Mouse (Mus musculus): ENCODE measurements at regions not wholly inside any gene's neighbourhood (a gene's known extent, or its start where the extent isn't known, plus 50 kb on each side); places are given as distances from the start of the nearest gene placed in this dataset.
"Not testable (repeated sequence)": the region's sequence is repeated elsewhere in the genome, so short reads cannot be mapped to it uniquely, and the experiment has no call there.

- 12% methylated on average over 6 of the region's 6 CpGs for WGBS
- H3K4me3 ChIP-seq; H3K36me3 ChIP-seq (ENCODE audit: poor library complexity, severe bottlenecking); H3K4me2 ChIP-seq; H3K27ac ChIP-seq; ATAC-seq; H3K9me3 ChIP-seq (replicated peaks); H3K9ac ChIP-seq; H3K27me3 ChIP-seq: not testable (repeated sequence)
- peaks cover 31% of the 10 kb centered on the region for H3K4me1 ChIP-seq
Observed at GRCm38 (mm10) chr2:92810956-92811355, 103.9 kb upstream of the Syt13 start.

GRCm38 (mm10) chr2:92813028-92813427, 101.9 kb upstream of the Syt13 start:
- H3K4me2 ChIP-seq = no peak overlapping the region
- H3K4me3 ChIP-seq = no peak overlapping the region
- ATAC-seq = no peak
- no peak overlapping the region for H3K9ac ChIP-seq
- H3K9me3 ChIP-seq (replicated peaks) = no peaks in the 10 kb centered on the region
- H3K36me3 ChIP-seq (ENCODE audit: poor library complexity, severe bottlenecking) = no peaks in the 10 kb centered on the region
- no peak overlapping the region for H3K27ac ChIP-seq
- peaks cover 13% of the 10 kb centered on the region for H3K4me1 ChIP-seq
- H3K27me3 ChIP-seq = no peaks in the 10 kb centered on the region
- WGBS = 61% methylated on average over 11 of the region's 11 CpGs

GRCm38 (mm10) chr2:92819586-92819985, 95.3 kb upstream of the Syt13 start:
- 82% methylated on average over 6 of the region's 6 CpGs for WGBS
- Histone ChIP-seq H3K27ac (no peak overlapping the region), H3K27me3 (no peaks in the 10 kb centered on the region), H3K9me3 (replicated peaks) (no peaks in the 10 kb centered on the region), H3K9ac (no peak overlapping the region), H3K36me3 (ENCODE audit: poor library complexity, severe bottlenecking) (no peaks in the 10 kb centered on the region), H3K4me3 (no peak overlapping the region), H3K4me1 (no peaks in the 10 kb centered on the region), H3K4me2 (no peak overlapping the region)
- no peak for ATAC-seq

GRCm38 (mm10) chr2:92824325-92824724, 90.6 kb upstream of the Syt13 start:
- ATAC-seq = no peak
- H3K4me1 ChIP-seq = 0 out of 2 replicates have a peak, but pooled peaks cover 6% of the 10 kb centered on the region
- no peak overlapping the region for H3K9ac ChIP-seq
- H3K36me3 ChIP-seq (ENCODE audit: poor library complexity, severe bottlenecking) = no peaks in the 10 kb centered on the region
- H3K27ac ChIP-seq = no peak overlapping the region
- H3K9me3 ChIP-seq (replicated peaks) = no peaks in the 10 kb centered on the region
- no peaks in the 10 kb centered on the region for H3K27me3 ChIP-seq
- WGBS = 56% methylated on average over 1 of the region's 1 CpGs
- H3K4me2 ChIP-seq = no peak overlapping the region
- H3K4me3 ChIP-seq = no peak overlapping the region

DNA sequence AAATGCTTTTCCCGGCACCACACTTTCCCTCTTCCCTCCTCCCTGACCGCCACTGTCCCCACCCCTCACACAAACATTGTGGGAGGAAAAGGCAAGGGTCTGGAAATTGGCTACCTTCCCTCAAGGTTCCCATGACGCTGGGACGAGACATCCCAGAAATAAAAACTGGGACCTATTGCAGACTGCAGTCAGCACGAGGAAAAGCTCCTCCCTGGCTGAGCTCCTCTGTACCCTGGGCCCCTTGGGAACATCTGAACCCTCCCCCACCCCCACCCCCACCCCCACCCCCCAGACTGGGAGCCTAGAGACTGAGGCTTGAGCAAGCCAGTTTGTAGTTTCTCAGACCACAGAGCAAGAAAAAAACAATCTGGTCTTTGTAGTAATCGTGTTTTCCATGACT, 89.5 kb upstream of the Syt13 start:
- no peak for ATAC-seq
- WGBS = 26% methylated on average over 6 of the region's 6 CpGs
- no peak overlapping the region for H3K4me3 ChIP-seq

DNA sequence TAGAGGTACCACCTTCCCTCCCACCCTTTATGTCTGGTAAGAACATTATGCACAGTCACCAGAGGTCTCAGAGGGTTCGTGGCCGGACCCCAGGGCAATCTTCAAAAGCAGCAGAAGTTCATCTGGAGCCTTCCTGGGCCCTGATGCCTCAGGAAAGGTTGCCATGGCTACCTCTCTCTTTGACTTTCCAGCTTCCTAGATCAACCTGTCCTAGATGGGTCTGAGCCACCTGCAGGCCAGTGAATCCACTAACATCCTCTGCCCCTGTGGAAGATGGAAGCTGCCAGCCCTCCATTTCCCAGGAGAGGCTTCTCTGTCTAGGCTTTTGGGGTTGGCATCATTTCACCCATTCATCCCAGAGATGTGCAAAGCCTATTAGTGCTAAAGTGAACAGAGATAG, 84.8 kb upstream of the Syt13 start:
- H3K4me2 ChIP-seq = no peak overlapping the region
- no peaks in the 10 kb centered on the region for H3K36me3 ChIP-seq (ENCODE audit: poor library complexity, severe bottlenecking)
- H3K9ac ChIP-seq = no peak overlapping the region
- no peak overlapping the region for H3K27ac ChIP-seq
- no peaks in the 10 kb centered on the region for H3K27me3 ChIP-seq
- 0 out of 2 replicates have a peak, but pooled peaks cover 6% of the 10 kb centered on the region for H3K4me1 ChIP-seq
- no peaks in the 10 kb centered on the region for H3K9me3 ChIP-seq (replicated peaks)
- H3K4me3 ChIP-seq = no peak overlapping the region
- 71% methylated on average over 2 of the region's 2 CpGs for WGBS
- no peak for ATAC-seq

More for the DNA sequence above, 89.5 kb upstream of the Syt13 start:
- no peaks in the 10 kb centered on the region for H3K36me3 ChIP-seq (ENCODE audit: poor library complexity, severe bottlenecking)
- H3K4me1 ChIP-seq = 0 out of 2 replicates have a peak, but pooled peaks cover 6% of the 10 kb centered on the region
- H3K9me3 ChIP-seq (replicated peaks) = no peaks in the 10 kb centered on the region
- H3K9ac ChIP-seq = no peak overlapping the region
- H3K4me2 ChIP-seq = no peak overlapping the region
- H3K27me3 ChIP-seq = no peaks in the 10 kb centered on the region
- H3K27ac ChIP-seq = no peak overlapping the region; the same call in 1 of the 2 replicates

GRCm38 (mm10) chr2:92831784-92832183, 83.1 kb upstream of the Syt13 start:
- no peaks in the 10 kb centered on the region for H3K4me1 ChIP-seq
- H3K9me3 ChIP-seq (replicated peaks) = no peaks in the 10 kb centered on the region
- H3K9ac ChIP-seq = no peak overlapping the region
- no peak for ATAC-seq
- H3K27me3 ChIP-seq = no peaks in the 10 kb centered on the region
- no peak overlapping the region for H3K4me2 ChIP-seq
- no peak overlapping the region for H3K27ac ChIP-seq
- no peak overlapping the region for H3K4me3 ChIP-seq
- WGBS = 84% methylated on average over 7 of the region's 7 CpGs
- no peaks in the 10 kb centered on the region for H3K36me3 ChIP-seq (ENCODE audit: poor library complexity, severe bottlenecking)

DNA sequence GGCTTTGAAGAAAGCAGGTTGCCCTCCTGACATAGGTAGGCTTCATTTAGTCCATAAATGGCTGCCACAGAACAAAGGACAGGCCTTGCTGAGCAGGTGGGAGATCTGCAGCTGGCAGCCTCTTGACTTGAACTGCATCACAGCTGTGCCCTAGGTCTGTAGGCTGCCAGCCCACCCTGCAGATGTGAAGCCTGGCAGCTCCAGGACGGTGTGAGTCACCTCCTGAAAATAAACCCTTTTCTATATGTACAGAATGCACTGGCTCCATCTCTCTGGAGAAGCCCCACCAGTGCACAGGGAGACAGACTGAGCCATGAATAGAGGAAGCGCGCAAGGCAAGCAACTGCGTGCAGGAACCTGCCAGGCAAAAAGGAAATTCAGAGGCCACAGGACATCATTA, 78.7 kb upstream of the Syt13 start:
- WGBS = 86% methylated on average over 4 of the region's 4 CpGs

GRCm38 (mm10) chr2:92838012-92838411, 76.9 kb upstream of the Syt13 start:
- Histone ChIP-seq H3K4me3 (no peak overlapping the region), H3K36me3 (ENCODE audit: poor library complexity, severe bottlenecking) (no peaks in the 10 kb centered on the region), H3K4me1 (no peaks in the 10 kb centered on the region), H3K9ac (no peak overlapping the region), H3K4me2 (no peak overlapping the region), H3K9me3 (replicated peaks) (no peaks in the 10 kb centered on the region), H3K27ac (no peak overlapping the region), H3K27me3 (no peaks in the 10 kb centered on the region)
- 88% methylated on average over 5 of the region's 5 CpGs for WGBS
- ATAC-seq = no peak

More for the DNA sequence above, 78.7 kb upstream of the Syt13 start:
- Histone ChIP-seq H3K4me1 (no peaks in the 10 kb centered on the region), H3K27ac (no peak overlapping the region), H3K36me3 (ENCODE audit: poor library complexity, severe bottlenecking) (no peaks in the 10 kb centered on the region), H3K4me3 (no peak overlapping the region), H3K27me3 (no peaks in the 10 kb centered on the region), H3K9ac (no peak overlapping the region), H3K4me2 (no peak overlapping the region), H3K9me3 (replicated peaks) (no peaks in the 10 kb centered on the region)
- no peak for ATAC-seq

- H3K36me3 ChIP-seq (ENCODE audit: poor library complexity, severe bottlenecking) = no peaks in the 10 kb centered on the region
- no peak overlapping the region for H3K4me2 ChIP-seq
- no peaks in the 10 kb centered on the region for H3K9me3 ChIP-seq (replicated peaks)
- no peak overlapping the region for H3K9ac ChIP-seq
- no peaks in the 10 kb centered on the region for H3K27me3 ChIP-seq
- ATAC-seq = peak; percentile 57; the same call in 1 of the 2 replicates
- H3K27ac ChIP-seq = no peak overlapping the region
- H3K4me3 ChIP-seq = no peak overlapping the region
- peaks cover 5% of the 10 kb centered on the region for H3K4me1 ChIP-seq
- 16% methylated on average over 4 of the region's 4 CpGs for WGBS
Observed at GRCm38 (mm10) chr2:92840009-92840408, 74.9 kb upstream of the Syt13 start.

DNA sequence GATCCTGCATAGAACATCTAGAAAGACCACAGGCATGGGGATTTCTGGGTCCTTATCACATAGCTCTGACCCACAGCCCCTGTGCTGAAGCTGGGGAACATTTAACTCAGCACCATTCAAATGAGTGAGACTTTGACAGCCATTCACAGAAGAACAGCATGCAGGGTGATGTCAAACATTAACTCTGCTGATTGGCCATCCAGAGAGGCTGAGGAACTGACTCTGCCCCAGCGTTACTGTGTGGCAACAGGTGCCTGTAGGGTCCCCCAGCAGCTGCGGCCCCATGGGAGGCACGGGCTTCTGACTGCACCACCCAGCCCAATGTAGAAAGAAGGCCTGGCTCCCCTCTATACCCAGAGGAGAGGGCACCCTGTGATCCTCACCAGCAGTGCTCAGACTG, 73.3 kb upstream of the Syt13 start:
- 54% methylated on average over 3 of the region's 3 CpGs for WGBS
- H3K27me3 ChIP-seq = no peaks in the 10 kb centered on the region
- no peak overlapping the region for H3K4me3 ChIP-seq
- H3K4me2 ChIP-seq = no peak overlapping the region
- ATAC-seq = no peak
- H3K36me3 ChIP-seq (ENCODE audit: poor library complexity, severe bottlenecking) = no peaks in the 10 kb centered on the region
- no peaks in the 10 kb centered on the region for H3K9me3 ChIP-seq (replicated peaks)
- peaks cover 13% of the 10 kb centered on the region for H3K4me1 ChIP-seq
- H3K27ac ChIP-seq = no peak overlapping the region
- H3K9ac ChIP-seq = no peak overlapping the region

DNA sequence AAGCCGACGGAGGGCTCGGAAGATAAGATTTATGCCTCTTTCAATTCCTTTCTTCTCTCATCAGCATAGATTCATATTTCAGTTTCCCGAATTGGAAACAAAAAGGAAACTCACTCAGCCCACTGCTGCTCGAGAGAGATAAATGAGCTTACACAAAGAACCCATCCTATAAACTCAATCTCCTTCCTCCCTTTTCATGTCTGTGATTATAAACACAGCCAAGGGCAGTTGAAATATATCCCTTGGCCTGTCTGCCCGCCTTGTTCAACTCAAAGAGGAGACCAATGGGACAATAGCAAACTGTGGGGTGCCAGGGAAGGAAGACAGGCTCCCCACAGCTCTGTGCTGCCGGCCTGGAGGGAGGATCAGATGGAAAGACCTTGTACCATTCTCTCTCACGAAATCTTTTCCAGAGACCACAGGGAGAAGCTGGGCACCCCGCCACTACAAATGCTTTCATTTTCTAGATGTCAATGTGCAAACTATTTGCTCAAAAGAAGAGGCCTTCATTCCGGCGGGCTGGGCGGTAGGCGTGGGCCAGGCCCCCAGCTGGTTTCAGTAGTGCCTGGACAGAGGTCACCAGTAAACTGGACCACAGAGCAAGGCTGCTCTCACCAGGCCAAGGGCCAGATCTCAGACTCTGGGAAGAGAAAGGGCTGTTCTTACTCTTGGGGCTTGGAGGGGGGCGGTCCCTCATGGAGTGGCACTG, 69.7 kb upstream of the Syt13 start:
- Histone ChIP-seq H3K4me3 (no peak overlapping the region), H3K27me3 (no peaks in the 10 kb centered on the region), H3K27ac (peak overlapping the region; percentile 32; the same call in 1 of the 2 replicates), H3K4me2 (no peak overlapping the region), H3K9me3 (replicated peaks) (no peaks in the 10 kb centered on the region), H3K36me3 (ENCODE audit: poor library complexity, severe bottlenecking) (no peaks in the 10 kb centered on the region), H3K4me1 (peaks cover 13% of the 10 kb centered on the region), H3K9ac (no peak overlapping the region)
- peak; percentile 48; the same call in 1 of the 2 replicates for ATAC-seq
- WGBS = 17% methylated on average over 14 of the region's 14 CpGs

DNA sequence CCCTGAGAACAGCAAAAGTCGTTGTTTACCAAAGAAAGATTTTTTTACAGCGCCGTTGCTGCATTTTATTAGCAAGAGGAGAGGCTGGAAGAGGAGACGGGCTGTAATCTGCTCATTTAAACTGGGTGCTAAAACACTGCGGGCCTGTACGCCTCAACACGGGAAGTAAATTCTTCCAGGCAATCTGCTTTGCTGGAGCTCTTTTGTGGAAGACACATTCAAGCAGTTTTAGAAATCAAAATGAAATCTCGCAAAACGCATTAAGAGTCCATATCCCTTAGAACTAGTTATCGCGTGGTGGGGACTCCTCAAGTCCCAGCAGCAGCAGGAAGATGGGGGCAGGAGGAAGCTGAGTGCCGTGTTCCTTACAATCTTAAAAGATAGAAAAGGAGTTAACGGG, 65.9 kb upstream of the Syt13 start:
- Histone ChIP-seq H3K4me2 (no peak overlapping the region), H3K4me1 (peaks cover 17% of the 10 kb centered on the region), H3K9ac (no peak overlapping the region), H3K9me3 (replicated peaks) (no peaks in the 10 kb centered on the region), H3K36me3 (ENCODE audit: poor library complexity, severe bottlenecking) (no peaks in the 10 kb centered on the region), H3K27ac (no peak overlapping the region), H3K4me3 (no peak overlapping the region), H3K27me3 (no peaks in the 10 kb centered on the region)
- ATAC-seq = no peak
- 61% methylated on average over 13 of the region's 13 CpGs for WGBS

All from forebrain, embryonic 13.5 days (tissue).